Mouse (Mus musculus): ENCODE results near the gene Plin2.
"Not testable (repeated sequence)": the region's sequence is repeated elsewhere in the genome, so short reads cannot be mapped to it uniquely, and the experiment has no call there.

Gene Plin2

DNA sequence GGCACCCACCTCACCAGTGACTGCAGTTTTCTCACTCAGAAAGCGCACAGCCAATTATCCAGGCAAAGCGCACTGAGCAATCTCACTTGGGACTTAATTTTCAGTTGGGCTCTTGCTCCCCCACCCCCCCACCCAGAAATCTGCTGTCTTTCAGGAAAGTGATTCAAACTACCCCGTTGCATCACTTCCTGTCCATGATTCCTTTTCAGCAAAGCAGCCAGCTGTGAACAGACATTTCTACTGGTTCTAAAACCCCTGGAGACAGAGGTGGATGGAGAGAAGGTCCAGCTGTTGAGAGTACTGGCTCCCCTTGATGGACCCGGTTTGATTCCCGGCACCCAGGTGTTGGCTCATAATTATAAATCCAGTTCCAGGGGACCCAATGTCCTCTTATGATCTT is 44.4 kb downstream of the Plin2 start:
- DNase-seq: no peak

DNA sequence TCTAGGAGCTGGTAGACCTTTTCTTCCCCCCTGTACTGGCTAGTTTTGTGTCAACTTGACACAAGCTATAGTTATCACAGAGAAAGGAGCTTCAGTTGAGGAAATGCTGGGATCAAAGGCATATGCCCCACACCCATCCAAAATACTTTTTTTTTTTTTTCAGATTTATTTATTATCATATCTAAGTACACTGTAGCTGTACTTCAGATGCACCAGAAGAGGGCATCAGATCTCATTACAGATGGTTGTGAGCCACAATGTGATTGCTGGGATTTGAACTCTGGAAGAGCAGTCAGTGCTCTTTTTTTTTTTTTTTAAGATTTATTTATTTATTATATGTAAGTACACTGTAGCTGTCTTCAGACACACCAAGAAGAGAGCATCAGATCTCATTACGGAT is 47.3 kb downstream of the Plin2 start:
- not testable (repeated sequence) for DNase-seq

DNA sequence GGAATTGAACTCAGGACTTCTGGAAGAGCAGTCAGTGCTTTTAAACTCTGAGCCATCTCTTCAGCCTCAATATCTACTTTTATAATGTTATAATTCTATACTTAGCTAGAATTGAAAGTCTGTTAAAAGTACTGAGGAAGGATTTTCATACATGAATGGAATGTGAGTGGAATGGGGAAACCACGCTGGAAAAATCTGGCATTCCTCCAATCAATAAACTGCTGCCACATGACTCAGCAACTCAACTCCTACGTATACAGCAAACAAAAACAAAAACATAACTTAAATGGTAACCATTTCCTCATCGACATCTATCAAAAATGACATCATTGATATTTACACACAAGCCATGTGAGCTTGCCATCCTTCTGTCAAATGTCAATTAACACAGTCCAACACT is 47.7 kb downstream of the Plin2 start:
- DNase-seq: no peak

DNA sequence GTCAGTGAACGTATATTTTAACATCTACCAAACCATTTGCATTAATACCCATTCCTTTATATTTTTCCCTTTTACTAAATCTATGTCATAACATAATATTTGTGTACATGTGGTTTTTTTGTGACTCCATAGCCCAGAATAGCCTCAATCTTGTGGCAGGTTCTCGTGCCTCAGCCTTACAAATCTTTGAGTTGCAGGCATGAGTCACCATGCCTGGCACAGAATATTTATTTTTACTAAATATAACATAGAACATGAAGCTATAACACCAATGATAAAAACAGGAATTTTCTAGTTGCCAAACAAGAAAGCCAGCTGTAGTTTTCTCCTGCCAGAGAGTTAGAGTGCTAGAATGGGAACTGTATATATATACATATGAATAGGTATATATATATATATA is 49.4 kb downstream of the Plin2 start:
- no peak for DNase-seq

DNA sequence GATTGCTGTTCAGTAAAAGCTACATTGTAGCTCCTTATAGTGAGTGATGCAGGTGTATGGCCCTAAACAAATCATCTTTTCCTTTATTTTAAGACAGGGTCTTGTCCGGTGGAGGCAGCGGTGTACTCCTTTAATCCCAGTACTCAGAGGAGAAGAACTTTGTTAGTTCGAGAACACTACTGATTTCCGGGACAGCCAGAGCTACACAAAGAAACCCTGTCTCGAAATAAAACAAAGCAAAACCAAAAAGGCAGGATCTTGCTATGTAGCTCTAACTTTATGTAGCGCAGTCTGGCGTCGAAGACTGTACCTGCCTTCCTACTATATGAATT is 57.6 kb downstream of the Plin2 start:
- DNase-seq: no peak

DNA sequence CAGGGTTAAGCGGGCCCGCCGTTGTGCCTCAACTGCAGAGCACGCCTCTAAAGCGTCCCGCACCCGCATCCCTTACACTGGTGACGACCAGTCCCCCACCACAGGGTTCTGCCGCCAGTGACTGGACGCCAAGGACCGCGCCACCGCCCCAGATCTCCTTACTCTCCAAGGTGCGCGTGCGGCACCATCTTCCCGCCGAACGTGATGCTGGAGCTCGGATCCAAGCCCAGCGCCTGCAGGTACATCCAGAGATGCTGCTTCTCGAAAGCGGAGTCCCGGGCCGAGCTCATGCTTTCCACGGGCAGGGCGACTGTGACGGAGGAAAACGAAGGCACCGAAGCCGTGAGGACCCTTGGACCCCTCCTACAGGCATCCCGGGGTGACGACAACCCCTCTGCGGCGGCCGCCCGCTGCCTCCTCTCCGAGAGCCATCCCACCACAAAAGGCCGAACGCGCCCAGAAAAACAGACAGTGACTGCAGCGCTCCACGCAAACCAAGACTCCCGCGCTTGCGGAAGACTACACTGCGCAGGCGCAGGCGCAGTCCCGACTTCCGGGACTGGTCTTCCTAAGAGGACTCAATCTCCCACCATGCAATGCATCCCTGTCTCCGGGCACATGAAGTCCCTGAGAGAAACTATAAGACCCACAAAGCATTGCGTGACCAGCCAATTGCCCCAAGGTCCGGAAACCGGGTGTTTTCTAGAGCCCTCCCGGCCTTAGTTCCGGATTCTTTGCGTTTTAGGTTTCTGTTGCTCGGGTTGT is 58.2 kb downstream of the Plin2 start, which contains the start of gene Haus6:
TSS of gene Haus6 (minus strand) at position 532 of the 765 bp plus-strand sequence.
- DNase-seq: peak; percentile 96
